Mouse (Mus musculus) lung, adult 18-20 months (tissue): ENCODE measurements around the gene Endov.

Source experiments
- DNase-seq, 2 experiments: peaks; one replicate each; pipeline ENCODE4 v3.0.0; 2022; ENCODE audit warnings: mixed read lengths in 2 of 2

The Endov gene

GRCm38 (mm10) chr11:119490861-119491689 is at the start of gene Endov:
Gene Endov (plus strand): TSS chr11:119491347.
- peak; percentile 96 to 97 for DNase-seq

GRCm38 (mm10) chr11:119442199-119442598 is 48.9 kb upstream of the Endov start:
- no peak for DNase-seq

- peak in 1 of 2 experiments; percentile 17 for DNase-seq
Measured at GRCm38 (mm10) chr11:119443442-119443841, 47.7 kb upstream of the Endov start.

GRCm38 (mm10) chr11:119456097-119456496 is 35.0 kb upstream of the Endov start:
- peak in 1 of 2 experiments; percentile 31 for DNase-seq

GRCm38 (mm10) chr11:119477876-119478275 is 13.3 kb upstream of the Endov start:
- no peak for DNase-seq

- no peak for DNase-seq
Measured at GRCm38 (mm10) chr11:119491690-119492087, 542 bp downstream of the Endov start.

- no peak for DNase-seq
Measured at GRCm38 (mm10) chr11:119492830-119493229, 1.7 kb downstream of the Endov start.

- DNase-seq, result peak; percentile 59 to 69
Measured at GRCm38 (mm10) chr11:119493516-119493915, 2.4 kb downstream of the Endov start.

- no peak for DNase-seq
Measured at GRCm38 (mm10) chr11:119496147-119496546, 5.0 kb downstream of the Endov start.

GRCm38 (mm10) chr11:119497451-119497850 is 6.3 kb downstream of the Endov start:
- DNase-seq, result no peak

GRCm38 (mm10) chr11:119499297-119499696 is 8.2 kb downstream of the Endov start:
- no peak for DNase-seq

GRCm38 (mm10) chr11:119500011-119500410 is 8.9 kb downstream of the Endov start:
- no peak for DNase-seq

- DNase-seq, result peak; percentile 58 to 63
Measured at GRCm38 (mm10) chr11:119503675-119504074, 12.5 kb downstream of the Endov start.

GRCm38 (mm10) chr11:119506386-119506785 is 15.2 kb downstream of the Endov start:
- DNase-seq, result no peak

- no peak for DNase-seq
Measured at GRCm38 (mm10) chr11:119507772-119508171, 16.6 kb downstream of the Endov start.

- no peak for DNase-seq
Measured at GRCm38 (mm10) chr11:119509165-119509776, 18.1 kb downstream of the Endov start.

- no peak for DNase-seq
Measured at GRCm38 (mm10) chr11:119513038-119513659, 22.0 kb downstream of the Endov start.

- no peak for DNase-seq
Measured at GRCm38 (mm10) chr11:119514108-119514860, 23.1 kb downstream of the Endov start.

- DNase-seq, result no peak
Measured at GRCm38 (mm10) chr11:119514967-119515636, 24.0 kb downstream of the Endov start.

GRCm38 (mm10) chr11:119515823-119516676 is 24.9 kb downstream of the Endov start:
- DNase-seq, result no peak

GRCm38 (mm10) chr11:119516677-119517361 is 25.7 kb downstream of the Endov start:
- no peak for DNase-seq
